Mouse (Mus musculus) embryo, embryonic 10 days (tissue): Measurements from ENCODE around the gene Bcl7c.
A peak's percentile ranks its signal among the peaks of the same experiment; 100 is the strongest.
"Not testable (repeated sequence)": the region's sequence is repeated elsewhere in the genome, so short reads cannot be mapped to it uniquely, and the experiment has no call there.

ENCODE experiments used
- DNase-seq: peaks from one replicate; pipeline ENCODE4 v3.0.0-alpha.2; 2015; ENCODE audit warnings: low spot score

Bcl7c gene

DNA sequence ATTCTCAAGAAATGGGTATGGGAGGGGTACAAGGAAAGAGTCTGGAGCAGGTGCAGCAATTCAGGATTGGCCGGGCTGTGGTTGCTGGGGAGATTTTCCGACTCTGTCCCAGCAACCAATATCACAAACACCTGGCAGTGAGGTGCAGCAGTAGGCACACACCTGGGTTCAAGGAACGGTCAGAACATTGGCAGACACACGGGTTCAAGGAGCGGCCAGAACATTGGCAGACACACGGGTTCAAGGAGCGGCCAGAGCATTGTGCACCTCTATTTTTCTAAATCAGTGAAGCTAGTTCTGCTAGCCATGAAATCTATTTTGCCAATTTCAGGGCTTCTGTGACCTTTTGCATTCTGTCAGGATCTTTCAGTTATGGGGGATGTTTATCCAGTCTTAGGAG is 61.2 kb downstream of the Bcl7c start:
- DNase-seq = not testable (repeated sequence)

DNA sequence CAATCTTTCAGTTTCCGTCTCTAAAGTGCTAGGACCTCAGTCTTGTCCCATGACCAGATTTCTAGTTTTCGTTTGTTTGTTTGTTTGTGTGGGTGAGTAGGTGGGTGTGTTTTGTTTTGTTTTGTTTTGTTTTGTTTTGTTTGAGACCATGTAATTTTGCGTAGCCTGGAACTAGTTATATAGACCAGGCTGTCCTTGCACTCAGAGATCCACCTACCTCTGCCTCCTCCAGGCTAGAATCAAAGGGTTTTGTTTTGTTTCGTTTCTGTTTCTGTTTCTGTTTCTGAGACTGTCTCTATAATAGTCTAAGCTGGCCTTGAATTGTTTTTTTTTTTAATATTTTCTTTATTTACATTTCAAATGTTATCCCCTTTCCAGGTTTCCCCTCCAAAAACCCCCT is 62.4 kb downstream of the Bcl7c start:
- DNase-seq = no peak

GRCm38 (mm10) chr7:127642254-127642653 is 66.5 kb downstream of the Bcl7c start:
- DNase-seq = no peak

DNA sequence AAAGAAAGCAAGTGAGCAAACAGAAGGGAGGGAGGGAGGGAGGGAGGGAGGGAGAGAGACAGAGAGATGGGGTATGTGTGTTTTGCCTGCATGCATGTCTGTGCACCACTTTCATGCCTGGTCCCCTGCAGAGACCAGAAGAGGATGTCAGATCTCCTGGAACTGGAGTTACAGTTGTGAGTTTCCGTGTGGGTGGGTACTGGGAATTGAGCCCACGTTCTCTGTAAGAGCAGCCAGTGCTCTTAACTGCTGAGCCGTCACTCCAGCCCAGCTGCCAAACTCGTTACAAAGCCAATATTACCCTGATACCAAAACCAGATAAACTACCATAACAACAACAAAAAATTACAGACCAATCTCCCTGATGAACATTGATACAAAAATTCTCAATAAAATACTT is 67.5 kb downstream of the Bcl7c start:
- no peak for DNase-seq

GRCm38 (mm10) chr7:127636963-127637362 is 71.8 kb downstream of the Bcl7c start:
- DNase-seq = peak; percentile 87

- no peak for DNase-seq
These were observed 77.3 kb downstream of the Bcl7c start for GRCm38 (mm10) chr7:127631416-127631815.

- no peak for DNase-seq
These were observed 80.1 kb downstream of the Bcl7c start for GRCm38 (mm10) chr7:127628646-127629045.

DNA sequence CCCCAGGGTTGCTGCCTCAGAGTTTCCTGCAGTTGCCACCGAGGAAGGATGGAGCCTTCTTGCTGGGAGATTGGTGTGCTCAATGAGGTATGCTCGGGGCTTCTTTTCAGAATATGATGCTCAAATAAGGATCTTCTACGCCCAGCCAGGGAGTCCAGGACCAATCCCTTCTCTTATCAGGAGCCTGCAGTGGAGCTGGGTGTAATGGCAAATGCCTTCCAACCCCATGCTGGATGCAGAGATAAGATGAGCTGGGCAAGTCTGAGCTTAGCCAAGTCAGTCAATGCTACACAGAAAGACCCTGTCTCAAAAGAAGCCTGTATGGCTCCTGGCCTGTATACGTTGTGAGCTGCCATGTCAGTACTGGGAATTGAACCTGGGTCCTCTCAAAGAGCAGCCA is 82.3 kb downstream of the Bcl7c start:
- DNase-seq = no peak

- no peak for DNase-seq
These were observed 82.7 kb downstream of the Bcl7c start for GRCm38 (mm10) chr7:127626039-127626438.

DNA sequence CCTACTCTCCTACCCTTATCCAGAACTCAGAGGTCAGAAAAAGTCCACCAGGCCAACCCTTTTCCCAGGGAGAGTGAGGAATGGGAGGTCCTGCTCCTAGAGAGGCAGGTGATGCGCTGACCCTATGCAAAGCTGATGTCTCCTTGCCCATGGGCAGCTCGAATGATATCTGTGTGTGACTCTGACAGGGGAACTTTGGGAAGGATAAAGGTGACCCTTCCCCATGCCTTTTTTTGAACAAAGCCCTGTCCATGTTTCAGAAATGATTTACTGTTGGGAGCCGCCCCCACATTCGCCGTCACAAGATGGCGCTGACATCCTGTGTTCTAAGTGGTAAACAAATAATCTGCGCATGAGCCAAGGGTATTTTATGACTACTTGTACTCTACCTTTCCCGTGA is 90.3 kb downstream of the Bcl7c start:
- not testable (repeated sequence) for DNase-seq

DNA sequence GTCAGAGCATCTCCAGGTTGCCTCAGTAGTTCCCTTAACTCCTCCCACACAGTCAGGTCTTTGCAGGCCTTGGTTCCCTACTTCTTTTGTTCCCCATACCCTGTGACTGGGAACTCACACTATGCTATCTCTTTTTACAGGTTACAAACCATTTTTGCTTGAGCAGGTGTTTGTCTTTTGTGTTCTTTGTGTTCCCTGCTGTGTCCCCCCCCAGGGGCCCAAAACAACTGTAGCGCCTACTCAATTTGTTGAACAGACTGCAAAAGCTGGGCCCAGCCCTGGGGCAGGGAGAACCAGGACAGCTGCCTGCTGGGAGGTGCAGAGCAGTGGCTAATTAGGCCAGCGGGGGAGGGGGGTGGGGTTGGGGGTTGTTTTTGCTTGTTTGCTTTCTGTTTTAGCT is 90.8 kb downstream of the Bcl7c start:
- DNase-seq = no peak

- DNase-seq = no peak
These were observed 91.9 kb downstream of the Bcl7c start for GRCm38 (mm10) chr7:127616881-127617280.

DNA sequence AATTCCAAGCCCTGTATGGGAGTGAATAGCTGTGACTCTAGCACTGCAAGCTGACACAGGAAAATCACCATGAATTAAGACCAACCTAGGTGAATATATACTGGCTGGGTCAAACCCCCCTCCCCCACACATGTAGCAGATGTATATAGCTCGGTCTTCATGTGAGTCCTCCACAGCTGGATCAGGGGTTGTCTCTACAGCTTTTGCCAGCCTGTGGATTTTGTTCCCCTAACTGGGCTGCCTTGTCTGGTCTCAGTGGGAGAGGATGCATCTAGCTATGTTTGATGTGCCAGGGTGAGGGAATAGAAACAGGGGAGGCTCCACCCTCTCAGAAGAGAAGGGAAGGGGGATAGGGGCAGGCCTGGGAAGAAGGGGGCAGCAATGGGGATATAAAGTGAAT is 92.4 kb downstream of the Bcl7c start:
- DNase-seq = no peak

DNA sequence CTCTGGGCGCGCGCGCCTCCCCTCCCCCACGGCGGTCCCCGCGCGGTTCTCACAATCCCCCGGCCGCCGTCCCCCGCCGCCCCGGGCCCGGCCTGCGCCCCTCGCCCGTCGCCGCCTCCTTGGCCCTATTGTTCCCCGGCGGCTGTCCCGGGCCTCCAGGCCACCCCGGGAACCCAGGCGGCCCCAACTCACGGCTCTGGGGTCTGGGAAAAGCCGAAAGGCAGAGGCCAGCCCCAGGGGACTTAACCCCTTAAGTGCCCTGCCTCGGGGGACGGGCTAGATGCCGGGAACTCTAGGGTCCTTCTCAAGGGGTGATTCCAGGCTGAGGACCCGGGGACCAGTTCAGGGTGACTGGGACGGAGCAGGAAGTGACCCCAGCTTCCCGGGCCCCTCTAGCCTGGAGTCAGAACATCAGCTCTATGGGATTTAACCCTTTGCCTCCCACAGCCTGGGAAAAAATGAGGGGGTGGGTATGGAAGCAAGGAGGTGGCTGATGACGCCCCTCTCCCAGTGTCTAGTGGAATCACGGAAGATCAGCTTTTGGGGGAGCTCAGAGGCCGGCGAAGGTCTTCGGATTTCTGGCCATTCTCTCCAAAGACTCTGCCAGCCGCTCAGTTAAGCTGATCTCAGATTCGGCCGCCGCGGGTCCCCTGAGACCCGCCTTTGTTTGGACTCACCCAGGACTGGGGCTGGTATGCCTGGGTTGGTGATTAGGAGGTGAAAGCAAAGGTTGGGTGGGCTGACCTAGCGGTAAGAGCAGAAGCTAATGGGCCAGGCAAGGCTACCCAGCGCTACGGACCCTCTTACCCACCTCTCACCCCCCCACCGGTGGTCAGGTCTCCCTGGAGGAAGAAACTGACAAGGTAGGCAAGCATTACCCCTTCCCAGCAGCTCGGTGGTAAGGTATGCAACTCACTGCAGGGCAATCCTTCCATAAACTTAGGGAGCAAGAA is 93.6 kb downstream of the Bcl7c start, which contains the start of gene Zfp629:
Gene Zfp629, minus strand, starts transcription at position 907 of the 953 bp plus-strand sequence.
- DNase-seq = peak; percentile 86

DNA sequence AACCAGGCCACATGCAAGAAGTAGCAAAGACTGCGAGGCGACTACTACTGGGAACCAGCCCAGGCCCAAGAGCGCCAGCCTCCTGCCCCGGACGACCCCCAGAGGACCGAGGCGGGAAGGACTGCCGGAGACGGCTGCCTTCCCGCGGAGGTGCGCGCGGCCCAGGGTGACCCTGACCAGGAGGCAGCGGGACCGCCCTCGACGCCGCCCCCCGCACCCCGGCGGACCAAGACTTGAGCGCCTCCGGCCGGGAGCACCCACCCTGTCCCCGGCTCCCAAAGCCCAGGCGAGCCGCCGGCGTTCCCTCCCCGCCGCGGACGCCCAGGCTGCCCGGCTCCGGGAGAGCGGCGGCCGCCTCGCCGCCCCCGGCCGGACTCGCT is 94.2 kb downstream of the Bcl7c start:
- DNase-seq = peak; percentile 62

DNA sequence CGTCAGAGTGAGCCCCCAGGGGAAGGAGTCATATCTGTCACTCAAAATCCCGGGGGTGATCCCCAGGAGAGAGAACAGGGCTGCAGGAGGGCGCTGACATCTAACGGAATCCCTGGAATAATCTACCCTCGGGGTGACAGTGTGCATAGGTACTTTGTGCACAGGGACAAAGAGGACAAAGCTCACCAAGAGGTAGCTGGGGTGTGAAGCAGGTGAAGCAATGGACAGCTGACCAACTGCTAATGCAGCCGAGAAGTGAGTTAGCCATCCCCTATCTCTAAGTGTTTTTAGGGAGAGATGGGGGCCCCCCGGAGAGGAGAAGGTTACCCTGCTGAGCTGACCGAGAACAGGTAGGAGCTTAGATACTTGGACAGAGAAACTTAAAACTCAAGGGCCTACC is 94.6 kb downstream of the Bcl7c start:
- DNase-seq = no peak

GRCm38 (mm10) chr7:127613501-127613900 is 95.2 kb downstream of the Bcl7c start:
- no peak for DNase-seq

GRCm38 (mm10) chr7:127611561-127611960 is 97.2 kb downstream of the Bcl7c start:
- no peak for DNase-seq
